Mouse (Mus musculus): Measurements from ENCODE around the gene Capn5.

Gene Capn5

DNA sequence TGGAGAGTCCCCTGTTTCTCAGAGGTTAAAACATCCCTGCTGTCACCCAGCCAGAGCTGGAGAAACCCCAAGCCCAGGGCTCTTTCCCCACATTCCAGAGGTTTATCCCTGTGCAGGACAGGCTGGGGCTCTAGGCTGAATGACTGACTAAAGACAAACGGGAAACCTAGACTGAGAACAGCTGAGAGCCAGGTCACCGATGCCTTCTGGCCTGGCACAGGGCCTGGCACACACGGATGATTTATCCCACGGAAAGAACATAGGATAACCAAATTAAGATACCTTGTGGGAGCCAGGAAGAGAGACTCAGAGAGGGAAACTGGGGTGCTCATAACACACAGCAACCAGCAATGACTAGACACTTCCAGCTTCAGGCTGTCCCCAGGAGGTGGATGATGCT is 68.3 kb downstream of the Capn5 start:
- DNase-seq (ENCODE audit: low spot score) = no peak

DNA sequence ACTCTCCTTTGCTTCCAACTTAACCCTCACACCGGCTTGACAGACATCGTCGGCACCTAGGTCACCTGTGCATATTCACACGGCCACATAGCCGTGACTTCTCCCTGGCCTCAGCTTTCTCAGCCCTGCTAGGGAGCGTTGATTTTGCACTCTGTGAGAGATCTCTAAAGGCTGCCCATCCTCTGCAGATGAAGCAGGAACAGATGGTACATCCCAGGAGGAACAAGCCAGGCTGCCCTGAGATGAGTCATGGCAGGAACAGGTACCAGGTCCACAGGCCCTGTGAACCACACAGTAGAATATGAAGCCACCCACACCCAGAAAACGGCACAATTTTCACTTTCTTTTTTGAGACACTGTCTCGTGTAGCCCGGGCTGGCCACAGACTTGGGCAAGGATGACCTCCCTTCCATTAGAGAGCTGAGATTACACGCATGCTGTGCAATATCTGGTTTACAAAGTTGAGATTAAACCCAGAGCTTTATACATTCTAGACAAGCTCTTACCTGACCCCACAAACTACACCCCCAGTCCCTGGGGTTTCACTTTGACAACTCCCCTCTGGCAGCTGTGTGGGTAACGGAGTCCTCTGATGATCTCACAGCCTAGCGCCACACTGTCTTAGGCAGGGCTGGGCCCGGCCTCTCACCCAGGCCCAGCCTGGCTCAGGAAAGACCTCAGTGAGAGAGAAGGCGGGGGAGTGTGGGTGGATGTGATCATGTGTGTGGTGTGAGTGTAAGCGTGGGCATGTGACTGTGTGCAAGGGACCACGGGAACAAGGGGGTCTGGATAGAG is 69.2 kb downstream of the Capn5 start:
- no peak for DNase-seq (ENCODE audit: low spot score)

DNA sequence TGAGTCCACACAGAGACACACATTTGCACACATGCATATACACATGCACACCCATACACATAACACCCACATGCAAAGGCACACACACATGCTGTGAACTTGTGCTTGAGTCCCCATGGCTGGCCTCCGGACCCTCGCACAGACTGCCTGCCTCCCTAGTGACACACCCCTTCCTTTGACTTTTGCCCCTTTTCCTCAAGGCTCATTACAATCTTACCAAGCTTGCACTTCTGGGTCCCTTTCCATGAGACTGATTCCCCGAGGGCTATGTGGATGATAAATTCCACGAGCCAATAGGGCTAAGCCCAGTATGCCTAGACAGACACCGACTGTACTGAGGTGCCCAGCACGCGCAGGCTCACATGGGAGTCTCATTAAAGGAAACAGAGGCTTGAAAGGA is 71.8 kb downstream of the Capn5 start:
- no peak for DNase-seq (ENCODE audit: low spot score)

DNA sequence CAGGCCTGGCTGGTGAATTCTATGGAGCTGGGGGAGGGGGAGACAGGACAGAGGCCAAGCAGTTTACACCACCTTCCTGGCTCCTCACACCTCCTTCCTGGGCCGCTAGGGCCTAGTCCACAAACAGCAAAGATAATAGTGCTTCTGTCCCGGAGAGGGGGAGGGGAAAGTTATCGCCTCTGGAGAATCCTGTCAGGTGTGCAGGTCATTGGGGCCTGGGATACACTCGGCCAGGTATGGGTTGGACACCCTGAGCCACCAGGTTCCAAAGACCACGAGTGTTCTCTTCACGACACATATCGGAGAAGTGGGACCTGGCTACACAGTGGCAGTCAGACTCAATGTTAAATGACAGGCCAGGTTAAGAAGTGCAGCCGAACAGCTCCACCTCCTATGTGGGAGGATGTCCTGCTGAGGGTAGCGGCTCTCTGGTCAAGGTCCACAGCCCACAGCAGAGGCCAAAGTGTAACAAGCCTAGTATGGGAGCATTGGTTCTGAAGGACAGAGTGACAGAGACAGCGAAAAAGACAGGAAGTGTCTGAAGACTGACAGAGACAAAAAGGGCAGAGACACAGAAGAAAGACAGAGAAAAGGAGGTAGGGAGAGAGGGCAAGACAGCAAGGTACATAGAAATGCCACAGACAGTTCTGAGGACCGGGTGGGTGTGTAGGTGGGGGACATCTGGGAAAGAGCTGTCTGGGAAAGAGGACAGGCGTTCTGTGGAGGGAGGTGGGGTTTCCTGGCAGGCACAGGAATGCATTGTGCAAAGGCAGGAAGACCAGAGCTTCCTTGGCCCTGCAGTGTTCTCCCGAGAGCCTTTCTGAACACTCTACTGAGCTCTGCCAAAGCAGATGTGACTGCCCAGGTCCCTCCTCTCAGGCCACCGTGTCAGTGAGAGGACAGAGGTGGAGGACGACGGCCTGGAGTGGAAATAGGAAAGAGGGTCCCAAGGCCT is 73.3 kb downstream of the Capn5 start:
- DNase-seq (ENCODE audit: low spot score) = no peak

DNA sequence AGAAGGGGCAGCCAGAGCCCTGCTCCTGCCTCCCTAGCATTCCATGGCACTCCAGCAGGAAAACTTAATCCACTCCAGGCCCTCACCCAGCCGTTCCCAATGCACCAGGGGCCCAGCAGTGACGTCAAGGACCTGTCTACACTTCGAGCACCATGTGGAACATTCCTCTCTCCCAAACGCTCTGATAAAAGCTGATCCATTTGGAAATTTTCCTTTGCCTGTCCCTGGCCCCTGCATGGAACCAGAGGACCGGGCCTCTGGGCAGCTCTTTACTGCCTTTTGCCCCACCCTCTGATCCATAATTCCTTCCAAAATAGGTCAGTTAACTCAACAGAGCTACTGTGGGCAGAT is 74.2 kb downstream of the Capn5 start:
- DNase-seq (ENCODE audit: low spot score) = no peak

DNA sequence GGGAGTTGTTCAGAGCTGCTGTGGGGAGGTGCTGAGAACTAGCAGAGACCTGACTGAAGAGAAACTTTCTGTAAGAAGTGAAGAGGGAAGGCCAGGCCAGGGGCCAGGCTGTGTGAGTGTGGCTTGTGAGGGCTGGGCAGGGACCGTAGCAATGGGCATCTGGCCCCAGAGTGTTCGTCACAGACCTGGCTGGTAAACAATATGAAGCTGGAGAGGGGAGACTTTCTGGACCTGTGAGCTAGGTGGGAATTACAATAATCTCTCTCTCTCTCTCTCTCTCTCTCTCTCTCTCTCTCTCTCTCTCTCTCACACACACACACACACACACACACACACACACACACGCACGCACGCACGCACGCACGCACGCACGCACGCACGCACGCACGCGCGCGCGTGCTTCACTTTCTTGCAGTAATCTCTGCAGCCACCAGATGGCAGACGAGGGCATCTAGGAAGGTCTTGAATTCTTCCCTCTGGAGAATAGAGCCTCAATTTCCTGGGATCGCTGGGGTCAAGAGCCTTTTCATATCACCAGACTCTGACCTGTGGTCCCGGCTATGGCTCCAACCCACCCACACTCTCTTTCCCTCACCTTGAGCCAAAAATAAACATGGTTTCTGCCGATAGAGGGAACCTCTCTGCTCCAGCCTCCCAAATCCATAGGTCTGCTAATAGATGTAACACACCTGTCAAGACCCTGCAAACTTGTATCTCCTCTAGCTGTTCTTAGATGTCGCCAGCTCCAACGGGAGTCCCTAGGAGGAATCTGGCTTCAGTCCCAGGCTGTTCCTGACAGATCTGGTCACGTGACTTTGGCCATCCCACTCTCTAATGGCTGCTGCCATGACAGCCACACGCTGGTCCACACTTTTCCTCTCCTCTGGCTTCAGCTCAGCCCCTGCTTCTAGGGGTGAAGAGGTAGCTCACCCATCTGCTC is 74.8 kb downstream of the Capn5 start:
- DNase-seq (ENCODE audit: low spot score) = peak; percentile 58

DNA sequence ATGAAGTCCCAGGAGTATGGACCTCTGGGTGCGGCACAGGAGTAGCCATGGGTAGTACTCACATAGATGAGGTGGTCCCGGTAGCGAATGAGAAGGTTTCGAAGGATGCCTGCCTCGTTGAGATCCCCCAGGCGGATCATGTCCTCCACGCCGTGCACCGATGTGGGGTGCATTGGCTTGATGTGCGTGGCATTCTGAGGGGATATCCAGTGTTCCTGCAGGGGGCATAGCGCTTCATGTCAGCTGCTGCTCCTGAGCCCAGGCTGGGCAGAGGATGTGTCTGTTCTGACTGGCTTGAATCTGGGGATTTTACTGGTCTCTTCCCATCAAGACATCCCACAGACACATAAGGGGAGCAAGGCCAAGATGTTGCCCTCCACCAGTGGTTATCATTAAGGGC is 75.6 kb downstream of the Capn5 start:
- no peak for DNase-seq (ENCODE audit: low spot score)

DNA sequence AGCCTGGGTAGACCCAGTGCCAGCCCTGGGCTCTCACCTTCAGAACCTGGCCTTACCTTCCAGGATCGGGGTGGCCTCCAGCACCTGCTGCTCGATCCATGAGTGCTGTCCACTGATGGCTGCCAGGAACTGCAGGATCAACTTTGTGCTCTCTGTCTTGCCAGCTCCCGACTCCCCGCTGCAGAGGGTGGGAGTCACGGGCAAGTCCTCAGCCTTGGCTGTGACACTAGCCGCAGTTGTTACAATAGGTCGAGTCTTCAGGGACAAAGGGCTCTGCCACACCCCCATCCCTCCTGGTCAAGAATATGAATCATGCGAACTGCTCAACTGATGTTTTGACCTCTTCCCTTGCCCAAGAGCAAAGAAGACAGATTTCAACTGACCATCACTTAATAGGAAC is 80.5 kb downstream of the Capn5 start:
- DNase-seq (ENCODE audit: low spot score) = no peak

DNA sequence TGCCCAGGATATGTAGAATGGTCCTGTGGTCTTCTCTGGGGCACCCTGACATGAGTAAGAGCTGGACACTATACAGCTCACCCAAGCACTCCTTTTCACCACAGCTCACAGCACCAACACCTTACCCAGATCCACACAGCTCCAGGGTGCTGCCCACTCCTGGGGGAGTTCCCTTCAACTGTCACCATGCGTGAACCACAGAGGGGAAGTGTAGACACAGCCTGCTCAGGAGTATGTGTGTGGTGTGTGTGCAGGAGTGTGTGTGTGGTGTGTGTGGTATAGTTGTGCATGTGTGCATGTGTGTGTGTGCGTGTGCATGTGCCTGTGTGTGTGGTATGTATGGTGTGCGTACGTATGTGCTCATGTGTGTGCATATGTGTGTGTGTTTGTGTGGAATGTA is 82.2 kb downstream of the Capn5 start:
- DNase-seq (ENCODE audit: low spot score) = no peak

DNA sequence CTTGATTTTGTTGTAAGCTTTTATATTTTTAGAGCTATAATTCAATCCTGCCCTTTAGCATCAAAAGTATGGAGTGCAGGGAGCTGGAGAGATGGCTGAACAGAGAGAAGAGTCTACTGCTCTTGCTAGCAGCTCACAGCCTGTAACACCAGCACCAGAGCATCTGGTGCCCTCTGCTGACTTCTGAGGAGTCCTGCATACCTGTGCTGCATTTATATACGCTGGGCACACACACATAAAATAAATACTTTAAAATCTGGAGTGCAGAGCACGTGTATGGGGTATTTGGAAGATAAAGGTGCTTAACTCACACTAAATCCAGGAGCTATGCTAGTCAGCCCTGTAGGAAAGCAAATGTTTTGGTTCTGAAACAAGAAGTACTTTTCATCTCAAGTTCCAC is 91.7 kb downstream of the Capn5 start:
- no peak for DNase-seq (ENCODE audit: low spot score)

DNA sequence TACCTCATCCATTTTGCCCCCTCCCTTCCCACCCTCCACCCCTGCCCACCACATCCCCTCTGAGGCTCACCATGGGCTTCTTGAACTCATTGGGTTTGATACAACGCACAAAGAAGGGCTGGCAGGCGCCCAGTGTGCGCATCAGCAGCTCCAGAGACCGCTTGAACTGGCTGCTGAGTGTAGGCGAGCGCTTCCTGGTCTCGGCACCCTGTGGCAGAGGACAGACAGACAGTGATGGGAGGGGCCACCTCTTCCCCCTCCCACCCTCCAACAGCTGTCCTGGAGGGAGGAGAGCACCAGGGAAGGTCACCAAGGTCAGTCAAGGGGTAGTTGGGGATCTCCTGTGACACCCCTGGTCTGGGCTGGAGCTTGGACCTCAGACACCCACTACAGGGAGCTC is 92.8 kb downstream of the Capn5 start:
- DNase-seq (ENCODE audit: low spot score) = no peak

DNA sequence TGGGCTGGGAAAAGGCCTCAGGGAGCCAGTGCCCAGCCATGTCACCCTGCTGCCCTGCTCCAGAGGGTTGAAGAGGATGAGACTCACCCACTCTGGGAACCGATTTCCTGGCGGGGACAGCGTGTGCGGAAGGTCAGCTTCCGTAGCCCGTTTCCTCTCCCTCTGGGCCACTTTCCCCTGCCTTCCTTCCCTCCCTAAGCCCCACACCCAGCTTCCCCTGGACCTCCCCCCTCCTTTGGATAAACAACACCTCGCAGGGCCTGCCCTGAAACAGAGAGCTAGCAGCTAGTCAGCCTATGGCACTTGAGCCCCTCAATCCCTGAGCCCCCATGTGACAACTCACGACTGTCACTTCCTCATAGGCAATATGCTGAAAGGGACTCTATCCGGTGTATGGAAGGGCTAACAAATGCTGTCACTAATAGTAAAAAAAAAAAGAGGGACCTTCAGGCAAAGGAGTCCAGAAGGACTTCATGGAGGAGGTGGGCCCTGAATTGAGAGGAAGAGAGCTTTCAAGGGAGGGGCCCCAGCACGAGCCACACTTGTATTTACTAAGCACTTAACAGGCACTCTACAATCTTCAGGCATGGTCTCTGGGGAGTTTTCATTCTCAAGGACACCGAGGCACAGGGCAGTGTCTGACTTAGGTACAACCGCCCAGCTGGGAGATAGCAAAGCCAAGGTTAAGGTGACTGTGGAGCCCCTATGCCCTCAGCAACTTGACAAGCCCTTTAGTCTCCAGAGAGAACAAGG is 93.4 kb downstream of the Capn5 start:
- no peak for DNase-seq (ENCODE audit: low spot score)

DNA sequence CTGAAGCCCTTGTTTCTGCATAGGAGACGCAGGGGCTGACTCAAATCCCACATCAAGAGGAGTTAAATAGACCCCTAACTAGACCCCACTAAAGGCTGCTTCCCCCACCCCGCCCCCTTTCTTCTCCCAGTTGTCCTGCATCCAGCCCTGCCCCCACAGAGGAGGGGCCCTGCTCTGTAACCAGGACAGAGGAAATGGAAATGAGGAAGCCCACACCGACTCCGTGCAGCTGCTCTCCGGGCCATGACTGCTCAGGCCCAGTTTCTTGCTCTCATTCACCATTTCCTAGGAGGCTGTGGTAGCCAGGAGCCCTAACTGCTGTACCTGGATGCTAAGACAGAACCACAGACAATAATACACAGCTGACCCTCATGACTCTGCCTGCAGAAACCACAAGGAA is 95.7 kb downstream of the Capn5 start:
- DNase-seq (ENCODE audit: low spot score) = no peak

DNA sequence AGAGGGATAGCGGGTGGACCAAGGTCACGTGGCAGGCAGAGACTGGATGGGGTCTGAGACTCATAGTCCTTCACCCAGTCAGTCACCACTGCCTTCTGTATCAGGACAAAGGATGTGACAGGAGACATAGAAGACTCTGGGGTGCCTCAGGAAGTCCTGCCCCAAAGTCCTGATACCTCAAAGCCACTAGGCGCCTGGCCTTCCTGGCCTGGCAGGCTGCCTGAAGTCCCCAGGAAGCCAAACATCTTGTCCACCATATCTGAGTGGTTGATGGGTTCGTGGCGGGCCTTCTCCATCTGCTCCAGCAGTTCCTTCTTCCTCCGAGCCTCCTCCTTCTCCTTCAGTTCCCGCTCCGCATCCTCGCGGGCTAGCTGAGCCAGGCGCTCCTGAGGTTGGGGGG is 100.6 kb downstream of the Capn5 start:
- no peak for DNase-seq (ENCODE audit: low spot score)

DNA sequence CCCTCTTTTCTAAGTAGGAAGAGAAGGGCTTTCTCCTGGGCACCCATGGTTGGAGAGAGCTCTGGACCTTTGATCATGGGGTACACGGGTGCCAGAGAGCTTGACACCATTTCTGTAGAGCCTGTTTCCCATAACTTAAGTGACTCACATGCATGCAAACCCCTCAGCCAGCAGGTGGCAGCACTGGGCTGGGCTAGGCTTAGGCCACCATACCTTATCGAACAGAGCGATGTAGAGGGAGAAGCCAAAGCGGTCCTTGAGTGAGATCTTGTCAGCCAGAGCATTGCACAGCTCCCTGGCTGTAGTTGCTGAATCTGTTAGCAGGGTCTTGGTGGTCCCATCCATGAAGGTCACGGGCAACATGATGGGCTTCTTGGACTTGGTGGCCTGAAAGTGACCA is 106.5 kb downstream of the Capn5 start:
- peak; percentile 76 for DNase-seq (ENCODE audit: low spot score)
